Mouse (Mus musculus) thymus, adult 2 months (tissue): ENCODE measurements around the gene Spata5.

Experiments used
- CTCF ChIP-seq: fragments of 200-500 bp; IDR thresholded peaks from 2 replicates; pipeline ENCODE4 v1.5.1; 2012; ENCODE audit warnings: mild to moderate bottlenecking, control low read depth, low read length, moderate library complexity, borderline replicate concordance; ENCODE audit not compliant: control insufficient read depth, poor library complexity, insufficient read depth; ENCODE audit errors: extremely low read depth
- POLR2A ChIP-seq: fragments of 200-500 bp; IDR thresholded peaks from 2 replicates; pipeline ENCODE4 v1.6.1; 2012; ENCODE audit warnings: mild to moderate bottlenecking, low read length, control low read depth, moderate library complexity; ENCODE audit not compliant: control insufficient read depth, poor library complexity, insufficient read depth; ENCODE audit errors: extremely low read depth

GRCm38 (mm10) chr3:37483709-37484265 lies 64.1 kb downstream of the Spata5 start:
- no peak for TF ChIP-seq POLR2A
- TF ChIP-seq CTCF: no peak
